Mouse (Mus musculus): ENCODE results near the gene Olfr1098. TPM values are rescaled to one million over a fixed set of nuclear protein-coding genes. Genes with fewer than 3 reads are reported as not detected.

Olfr1098 gene
- not detected for total RNA-seq (2023)

GRCm38 (mm10) chr2:86924445-86924844 is at the start of gene Olfr1098:
Olfr1098 (minus strand) TSS chr2:86924545.

GRCm38 (mm10) chr2:86960593-86960992 is 36.2 kb upstream of the Olfr1098 start, which contains the start of gene Olfr1099:
Olfr1099 (minus strand) TSS chr2:86960693.

GRCm38 (mm10) chr2:86892116-86892515 is 32.2 kb downstream of the Olfr1098 start, which contains the start of gene Olfr1097:
Olfr1097 (minus strand) TSS chr2:86892216.

GRCm38 (mm10) chr2:86874702-86875101 is 49.6 kb downstream of the Olfr1098 start, which contains the start of gene Gm13723:
Gm13723 (minus strand) TSS chr2:86874802.

Other genes with a start within 250 kb of the Olfr1098 start
- gene Olfr1086, start 244.5 kb downstream of the Olfr1098 start, total RNA-seq (2023) = not detected
- not detected for gene Olfr1087, start 226.2 kb downstream of the Olfr1098 start, total RNA-seq (2023)
- not detected for gene Olfr1089, start 190.8 kb downstream of the Olfr1098 start, total RNA-seq (2023)
- not detected for gene Olfr1090, start 165.6 kb downstream of the Olfr1098 start, total RNA-seq (2023)
- gene Olfr1093, start 142.1 kb downstream of the Olfr1098 start, total RNA-seq (2023) = not detected
- not detected for gene Olfr141, start 114.5 kb downstream of the Olfr1098 start, total RNA-seq (2023)
- gene Olfr1094, start 99.9 kb downstream of the Olfr1098 start, total RNA-seq (2023) = not detected
- not detected for gene Olfr1095, start 72.8 kb downstream of the Olfr1098 start, total RNA-seq (2023)
- gene Gm13723, start 49.7 kb downstream of the Olfr1098 start, total RNA-seq (2023) = not detected
- not detected for gene Olfr1097, start 32.3 kb downstream of the Olfr1098 start, total RNA-seq (2023)
- not detected for gene Olfr1099, start 36.1 kb upstream of the Olfr1098 start, total RNA-seq (2023)
- not detected for gene Olfr1100, start 55.4 kb upstream of the Olfr1098 start, total RNA-seq (2023)
- gene Olfr1101, start 66.7 kb upstream of the Olfr1098 start, total RNA-seq (2023) = not detected
- not detected for gene Olfr1102, start 73.9 kb upstream of the Olfr1098 start, total RNA-seq (2023)
- gene Olfr1104, start 102.5 kb upstream of the Olfr1098 start, total RNA-seq (2023) = not detected
- not detected for gene Olfr1105, start 112.0 kb upstream of the Olfr1098 start, total RNA-seq (2023)
- gene Olfr1106, start 127.7 kb upstream of the Olfr1098 start, total RNA-seq (2023) = not detected
- not detected for gene Olfr1107, start 151.3 kb upstream of the Olfr1098 start, total RNA-seq (2023)
- not detected for gene Olfr1109, start 171.5 kb upstream of the Olfr1098 start, total RNA-seq (2023)
- not detected for gene Olfr259, start 190.0 kb upstream of the Olfr1098 start, total RNA-seq (2023)
- not detected for gene Olfr1110, start 215.8 kb upstream of the Olfr1098 start, total RNA-seq (2023)
- gene Olfr1111, start 228.1 kb upstream of the Olfr1098 start, total RNA-seq (2023) = not detected

Data from neutrophil, adult 83 days (primary cell).